Mouse (Mus musculus): Measurements from ENCODE around the gene Fbxo47. TPM values are rescaled to one million over a fixed set of nuclear protein-coding genes. Genes with fewer than 3 reads are reported as not detected.

The Fbxo47 gene
- total and polyA plus RNA-seq, 3 experiments, result 0.73 to 1.2 TPM; not detected in 1

- Histone ChIP-seq H3K36me3 (ENCODE audit: control insufficient read depth in 1 of 2, insufficient read depth in 2 of 2, low read length in 2 of 2) (no peaks in the 10 kb centered on the region; a peak in 1 of 4 replicates), H3K9me3 (replicated peaks; ENCODE audit: insufficient read depth, low read length) (no peaks in the 10 kb centered on the region), H3K9ac (ENCODE audit: control insufficient read depth, low read depth, low read length, poor library complexity, severe bottlenecking) (no peak overlapping the region), H3K4me1 (ENCODE audit: control insufficient read depth in 1 of 2, insufficient read depth in 2 of 2, low read length in 2 of 2) (peaks cover 0 to 2% of the 10 kb centered on the region in 2 experiments; a peak in 1 of 4 replicates), H3K27ac (ENCODE audit: control insufficient read depth, low read depth, low read length) (no peak overlapping the region), H3K4me3 (ENCODE audit: control insufficient read depth in 1 of 2, insufficient read depth in 1 of 2, low read depth in 2 of 2, low read length in 2 of 2) (no peak overlapping the region), H3K79me2 (ENCODE audit: control insufficient read depth, insufficient read depth, low read length, poor library complexity) (no peaks in the 10 kb centered on the region), H3K27me3 (ENCODE audit: control insufficient read depth in 1 of 2, insufficient read depth in 2 of 2, low read length in 2 of 2) (no peaks in the 10 kb centered on the region)
- no peak for TF ChIP-seq TBP (IDR thresholded peaks at IDR 0.05; ENCODE audit: low read depth, low read length)
- no peak for TF ChIP-seq ZMIZ1 (IDR thresholded peaks at IDR 0.05; ENCODE audit: low read depth, low read length)
- TF ChIP-seq RAD21 (IDR thresholded peaks at IDR 0.05; ENCODE audit: low read depth, low read length), result no peak
- no peak for TF ChIP-seq POLR2A (IDR thresholded peaks at IDR 0.05; ENCODE audit: control insufficient read depth in 1 of 2, insufficient read depth in 1 of 2, low read depth in 1 of 2, low read length in 2 of 2, poor library complexity in 1 of 2)
- TF ChIP-seq JUND (IDR thresholded peaks at IDR 0.05; ENCODE audit: low read depth, low read length), result no peak
- TF ChIP-seq CTCF (IDR thresholded peaks at IDR 0.05 in 2 of 3, conservative IDR thresholded peaks at IDR 0.05 in 1 of 3; ENCODE audit: control insufficient read depth in 1 of 3, insufficient read depth in 1 of 3, low read depth in 2 of 3, low read length in 3 of 3, poor library complexity in 1 of 3, severe bottlenecking in 1 of 3), result no peak
- TF ChIP-seq NELFE (IDR thresholded peaks at IDR 0.05; ENCODE audit: low read depth, low read length), result no peak
- TF ChIP-seq GATA1 (IDR thresholded peaks at IDR 0.05; ENCODE audit: low read depth, low read length), result no peak
- TF ChIP-seq KAT2A (conservative IDR thresholded peaks at IDR 0.05; ENCODE audit: low read depth, low read length), result no peak
- no peak for TF ChIP-seq MXI1 (IDR thresholded peaks at IDR 0.05; ENCODE audit: low read depth, low read length)
- no peak for TF ChIP-seq HCFC1 (IDR thresholded peaks at IDR 0.05; ENCODE audit: low read depth, low read length)
- no peak for DNase-seq (ENCODE audit: low read depth, low spot score)
Observed at GRCm38 (mm10) chr11:97906905-97907304, 23.0 kb upstream of the Fbxo47 start.

- Histone ChIP-seq H3K9me3 (replicated peaks; ENCODE audit: insufficient read depth, low read length) (no peaks in the 10 kb centered on the region), H3K9ac (ENCODE audit: control insufficient read depth, low read depth, low read length, poor library complexity, severe bottlenecking) (no peak overlapping the region), H3K79me2 (ENCODE audit: control insufficient read depth, insufficient read depth, low read length, poor library complexity) (no peaks in the 10 kb centered on the region), H3K4me1 (ENCODE audit: control insufficient read depth in 1 of 2, insufficient read depth in 2 of 2, low read length in 2 of 2) (peaks cover 0 to 2% of the 10 kb centered on the region in 2 experiments; a peak in 1 of 4 replicates), H3K4me3 (ENCODE audit: control insufficient read depth in 1 of 2, insufficient read depth in 1 of 2, low read depth in 2 of 2, low read length in 2 of 2) (no peak overlapping the region), H3K36me3 (ENCODE audit: control insufficient read depth in 1 of 2, insufficient read depth in 2 of 2, low read length in 2 of 2) (no peaks in the 10 kb centered on the region; a peak in 1 of 4 replicates), H3K27me3 (ENCODE audit: control insufficient read depth in 1 of 2, insufficient read depth in 2 of 2, low read length in 2 of 2) (no peaks in the 10 kb centered on the region), H3K27ac (ENCODE audit: control insufficient read depth, low read depth, low read length) (no peak overlapping the region)
- DNase-seq (ENCODE audit: low read depth, low spot score), result no peak
- no peak for TF ChIP-seq ELF1 (IDR thresholded peaks at IDR 0.05; ENCODE audit: low read depth, low read length)
- no peak for TF ChIP-seq POLR2AphosphoS5 (IDR thresholded peaks at IDR 0.05; ENCODE audit: borderline replicate concordance, low read depth, low read length)
- TF ChIP-seq ETS1 (IDR thresholded peaks at IDR 0.05; ENCODE audit: low read depth, low read length), result no peak
- TF ChIP-seq GATA1 (IDR thresholded peaks at IDR 0.05; ENCODE audit: low read depth, low read length), result no peak
- no peak for TF ChIP-seq MYC (IDR thresholded peaks at IDR 0.05; ENCODE audit: low read depth, low read length)
- no peak for TF ChIP-seq SIN3A (IDR thresholded peaks at IDR 0.05; ENCODE audit: low read length)
- no peak for TF ChIP-seq JUND (IDR thresholded peaks at IDR 0.05; ENCODE audit: low read depth, low read length)
- TF ChIP-seq TBP (IDR thresholded peaks at IDR 0.05; ENCODE audit: low read depth, low read length), result no peak
- no peak for TF ChIP-seq USF1 (IDR thresholded peaks at IDR 0.05; ENCODE audit: low read depth, low read length)
- TF ChIP-seq CTCF (IDR thresholded peaks at IDR 0.05 in 2 of 3, conservative IDR thresholded peaks at IDR 0.05 in 1 of 3; ENCODE audit: control insufficient read depth in 1 of 3, insufficient read depth in 1 of 3, low read depth in 2 of 3, low read length in 3 of 3, poor library complexity in 1 of 3, severe bottlenecking in 1 of 3), result no peak
- TF ChIP-seq USF2 (IDR thresholded peaks at IDR 0.05; ENCODE audit: borderline replicate concordance in 1 of 2, insufficient read depth in 1 of 2, low read depth in 1 of 2, low read length in 2 of 2), result no peak
- TF ChIP-seq E2F4 (IDR thresholded peaks at IDR 0.05; ENCODE audit: borderline replicate concordance, low read depth, low read length), result no peak
Observed at GRCm38 (mm10) chr11:97905941-97906340, 22.0 kb upstream of the Fbxo47 start.

Data from MEL (cell line).